Mouse (Mus musculus): ENCODE data around the gene Coq6.
"Not testable (repeated sequence)": the region's sequence is repeated elsewhere in the genome, so short reads cannot be mapped to it uniquely, and the experiment has no call there.

The Coq6 gene

GRCm38 (mm10) chr12:84361555-84362489 lies at the start of gene Coq6, which contains the start of gene Fam161b:
Gene Coq6, plus strand, starts transcription at chr12:84361657.
Gene Fam161b, minus strand, starts transcription at chr12:84361833.
- DNase-seq (ENCODE audit: low read depth, low spot score), result peak; percentile 99

- no peak for DNase-seq (ENCODE audit: low read depth, low spot score)
Measured at GRCm38 (mm10) chr12:84316006-84316405, 45.5 kb upstream of the Coq6 start.

GRCm38 (mm10) chr12:84316721-84317621 lies 44.5 kb upstream of the Coq6 start, which contains the start of gene Zfp410:
Gene Zfp410, plus strand, starts transcription at chr12:84316852.
- DNase-seq (ENCODE audit: low read depth, low spot score), result peak; percentile 93

GRCm38 (mm10) chr12:84327111-84327512 lies 34.3 kb upstream of the Coq6 start:
- DNase-seq (ENCODE audit: low read depth, low spot score), result no peak

GRCm38 (mm10) chr12:84336963-84337625 lies 24.4 kb upstream of the Coq6 start:
- DNase-seq (ENCODE audit: low read depth, low spot score), result no peak

- DNase-seq (ENCODE audit: low read depth, low spot score), result peak; percentile 24
Measured at GRCm38 (mm10) chr12:84347192-84347591, 14.3 kb upstream of the Coq6 start.

GRCm38 (mm10) chr12:84358699-84359098 lies 2.8 kb upstream of the Coq6 start:
- DNase-seq (ENCODE audit: low read depth, low spot score), result not testable (repeated sequence)

- no peak for DNase-seq (ENCODE audit: low read depth, low spot score)
Measured at GRCm38 (mm10) chr12:84362872-84363271, 1.4 kb downstream of the Coq6 start.

- DNase-seq (ENCODE audit: low read depth, low spot score), result no peak
Measured at GRCm38 (mm10) chr12:84364291-84364690, 2.8 kb downstream of the Coq6 start.

- DNase-seq (ENCODE audit: low read depth, low spot score), result no peak
Measured at GRCm38 (mm10) chr12:84365137-84365536, 3.7 kb downstream of the Coq6 start.

GRCm38 (mm10) chr12:84366971-84367370 lies 5.5 kb downstream of the Coq6 start:
- DNase-seq (ENCODE audit: low read depth, low spot score), result no peak

- DNase-seq (ENCODE audit: low read depth, low spot score), result no peak
Measured at GRCm38 (mm10) chr12:84371647-84372046, 10.2 kb downstream of the Coq6 start.

GRCm38 (mm10) chr12:84373831-84374481 lies 12.5 kb downstream of the Coq6 start:
- peak; percentile 61 for DNase-seq (ENCODE audit: low read depth, low spot score)

- no peak for DNase-seq (ENCODE audit: low read depth, low spot score)
Measured at GRCm38 (mm10) chr12:84382369-84382768, 20.9 kb downstream of the Coq6 start.

GRCm38 (mm10) chr12:84384644-84385081 lies 23.2 kb downstream of the Coq6 start:
- peak; percentile 40 for DNase-seq (ENCODE audit: low read depth, low spot score)

GRCm38 (mm10) chr12:84385408-84385807 lies 24.0 kb downstream of the Coq6 start:
- no peak for DNase-seq (ENCODE audit: low read depth, low spot score)

GRCm38 (mm10) chr12:84388097-84388496 lies 26.6 kb downstream of the Coq6 start:
- no peak for DNase-seq (ENCODE audit: low read depth, low spot score)

GRCm38 (mm10) chr12:84388774-84389400 lies 27.4 kb downstream of the Coq6 start:
- DNase-seq (ENCODE audit: low read depth, low spot score), result no peak

GRCm38 (mm10) chr12:84390336-84390735 lies 28.9 kb downstream of the Coq6 start:
- no peak for DNase-seq (ENCODE audit: low read depth, low spot score)

- DNase-seq (ENCODE audit: low read depth, low spot score), result no peak
Measured at GRCm38 (mm10) chr12:84392681-84393080, 31.2 kb downstream of the Coq6 start.
